Mouse (Mus musculus) E14TG2a.4 (cell line): Measurements from ENCODE around the gene Dchs1.

Experiments
- H3K27me3 ChIP-seq: 2 replicates; pipeline ENCODE4 v1.6.1; 2014; ENCODE audit warnings: low read length, control low read depth; ENCODE audit not compliant: insufficient read depth
- H3K36me3 ChIP-seq: 2 replicates; pipeline ENCODE4 v1.6.1; 2014; ENCODE audit warnings: low read length, control low read depth; ENCODE audit not compliant: insufficient read depth
- H3K4me1 ChIP-seq: replicated peaks from 2 replicates; pipeline ENCODE4 v1.6.1; 2014; ENCODE audit warnings: low read depth, low read length, control low read depth
- H3K4me3 ChIP-seq: replicated peaks from 2 replicates; pipeline ENCODE4 v1.5.1; 2014; ENCODE audit warnings: mild to moderate bottlenecking, low read length
- H3K9me3 ChIP-seq: 2 replicates; pipeline ENCODE4 v1.6.1; 2014; ENCODE audit warnings: low read length, control low read depth
- CTCF ChIP-seq: conservative IDR thresholded peaks from 2 replicates; pipeline ENCODE4 v1.5.1; 2014; ENCODE audit warnings: low read length
- NANOG ChIP-seq: IDR thresholded peaks from 2 replicates; pipeline ENCODE4 v1.6.1; 2014; ENCODE audit warnings: borderline replicate concordance, low read length, mixed read lengths
- POU5F1 ChIP-seq: IDR thresholded peaks from 2 replicates; pipeline ENCODE4 v1.6.1; 2014; ENCODE audit warnings: low read length, borderline replicate concordance

Gene Dchs1

DNA sequence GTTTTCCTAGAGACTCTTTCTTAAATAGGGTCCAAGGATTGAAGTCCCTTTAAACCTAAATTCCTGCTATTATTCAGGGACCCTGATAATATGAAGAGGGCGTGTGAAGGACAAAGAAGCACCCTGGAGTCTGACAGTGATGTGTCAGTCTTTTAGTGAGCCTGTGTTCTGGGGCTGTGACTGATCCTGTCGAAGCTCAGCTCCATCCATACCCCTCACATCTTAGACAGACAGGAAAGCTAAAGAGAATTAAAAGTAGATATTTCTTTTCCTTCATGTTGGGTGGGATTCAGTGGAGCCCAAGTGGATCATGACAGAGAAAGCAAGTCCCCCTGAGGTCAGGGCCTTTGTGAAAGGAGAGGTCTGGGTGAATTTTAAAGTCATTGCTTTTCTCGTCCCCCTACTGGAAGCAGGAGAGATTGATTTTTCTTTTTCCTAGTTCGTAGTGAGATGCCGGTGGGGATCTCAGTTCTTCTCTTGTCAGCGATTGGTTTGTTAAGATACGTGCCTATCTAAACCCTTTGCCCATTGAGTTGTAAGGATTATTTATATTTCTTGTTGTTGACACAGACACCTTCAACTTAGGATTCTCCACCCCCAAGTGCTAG lies 8.4 kb upstream of the Dchs1 start:
- 0 out of 2 replicates have a peak, but pooled peaks have one; percentile 19 for TF ChIP-seq CTCF
- no peak for TF ChIP-seq POU5F1
- H3K4me1 ChIP-seq, result no peaks in the 10 kb centered on the region

DNA sequence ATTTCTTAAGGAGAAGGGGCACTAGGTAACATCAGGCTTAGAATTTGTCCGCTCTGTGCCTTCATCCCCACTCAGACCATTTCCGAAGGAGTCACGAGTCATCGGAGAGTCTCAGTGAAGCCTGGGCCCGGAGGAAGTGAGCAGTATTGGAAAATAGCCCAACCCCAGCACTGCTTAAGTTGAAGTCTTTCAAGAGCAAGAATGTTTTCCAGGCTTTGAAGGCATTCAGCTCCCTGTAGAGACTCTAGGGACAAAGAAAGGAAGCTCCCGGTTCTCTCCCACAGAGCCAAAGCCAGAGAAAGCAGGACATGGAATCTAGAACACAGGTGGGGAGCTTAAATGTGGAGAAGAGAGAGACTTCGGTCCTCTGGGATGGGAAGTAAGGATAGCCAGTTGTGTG lies 6.2 kb upstream of the Dchs1 start:
- Histone ChIP-seq H3K27me3 (peaks cover 41% of the 10 kb centered on the region), H3K4me1 (no peaks in the 10 kb centered on the region), H3K4me3 (no peak overlapping the region), H3K36me3 (no peaks in the 10 kb centered on the region), H3K9me3 (no peaks in the 10 kb centered on the region)
- TF ChIP-seq CTCF, result no peak
- TF ChIP-seq POU5F1, result no peak
- no peak for TF ChIP-seq NANOG

More for the DNA sequence above, 8.4 kb upstream of the Dchs1 start:
- H3K36me3 ChIP-seq, result no peaks in the 10 kb centered on the region
- H3K27me3 ChIP-seq, result peaks cover 26% of the 10 kb centered on the region
- no peaks in the 10 kb centered on the region for H3K9me3 ChIP-seq
- H3K4me3 ChIP-seq, result no peak overlapping the region

DNA sequence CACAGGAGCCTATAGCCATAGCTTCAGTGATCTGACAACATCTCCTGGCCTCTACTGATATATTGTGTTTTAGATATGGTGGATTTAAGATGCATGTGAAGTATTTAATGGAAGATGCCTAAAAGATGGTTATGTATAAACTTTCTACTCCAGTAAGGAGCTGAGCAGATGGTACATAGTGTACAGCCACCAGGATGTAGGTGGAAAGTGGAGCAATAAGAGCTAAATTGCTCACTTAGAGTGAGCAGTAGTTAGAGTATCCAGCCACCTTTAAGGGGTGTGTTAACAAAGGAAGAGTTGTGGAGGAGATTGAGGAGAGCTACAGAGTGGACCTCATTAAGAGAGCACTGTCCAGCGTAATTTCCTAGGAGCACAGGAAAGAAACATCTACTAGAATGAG lies 3.7 kb upstream of the Dchs1 start:
- TF ChIP-seq CTCF, result no peak
- TF ChIP-seq POU5F1, result no peak
- no peak for TF ChIP-seq NANOG
- H3K9me3 ChIP-seq, result 0 out of 2 replicates have a peak, but pooled peaks cover under 1% of the 10 kb centered on the region

DNA sequence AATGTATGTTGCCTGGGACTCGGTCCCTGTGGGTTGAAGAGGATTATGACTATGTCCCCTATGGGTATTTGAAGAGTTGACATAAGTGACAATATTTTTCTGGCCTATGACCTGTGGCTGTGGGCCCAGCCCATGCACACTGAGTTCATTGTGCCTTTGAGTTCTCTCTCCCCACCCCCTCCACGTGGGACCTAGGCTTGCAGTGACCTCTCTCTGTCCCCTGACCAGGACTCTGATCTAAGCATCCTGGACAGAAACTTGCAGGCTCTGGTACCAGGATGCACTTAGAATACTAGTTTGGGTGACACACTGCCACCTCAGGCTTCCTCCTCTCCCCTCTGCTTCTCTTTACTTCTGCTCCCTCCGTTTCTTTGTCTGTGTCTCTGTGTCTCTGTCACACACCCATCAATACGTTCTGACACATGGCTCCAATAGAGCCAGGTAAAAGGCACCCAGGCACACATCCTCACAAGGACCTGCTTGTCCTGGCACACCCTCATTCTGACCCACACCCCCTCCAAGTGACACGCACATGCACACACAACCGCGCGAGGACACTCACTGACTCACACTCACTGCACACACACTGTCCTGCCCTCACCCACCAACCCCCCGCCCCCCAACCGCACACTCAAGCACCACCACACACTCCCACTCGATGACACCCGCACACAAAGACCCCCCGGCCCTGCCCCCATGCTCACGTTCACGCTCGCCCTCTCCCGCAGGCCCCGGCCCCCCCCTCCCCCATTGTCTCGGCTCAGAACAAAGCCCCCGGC lies 759 bp downstream of the Dchs1 start:
- H3K36me3 ChIP-seq, result no peaks in the 10 kb centered on the region
- no peak for TF ChIP-seq POU5F1
- TF ChIP-seq NANOG, result no peak
- no peak for TF ChIP-seq CTCF

More for the DNA sequence above, 3.7 kb upstream of the Dchs1 start:
- Histone ChIP-seq H3K36me3 (no peaks in the 10 kb centered on the region), H3K4me3 (no peak overlapping the region), H3K4me1 (peaks cover 5% of the 10 kb centered on the region), H3K27me3 (peaks cover 57% of the 10 kb centered on the region)

DNA sequence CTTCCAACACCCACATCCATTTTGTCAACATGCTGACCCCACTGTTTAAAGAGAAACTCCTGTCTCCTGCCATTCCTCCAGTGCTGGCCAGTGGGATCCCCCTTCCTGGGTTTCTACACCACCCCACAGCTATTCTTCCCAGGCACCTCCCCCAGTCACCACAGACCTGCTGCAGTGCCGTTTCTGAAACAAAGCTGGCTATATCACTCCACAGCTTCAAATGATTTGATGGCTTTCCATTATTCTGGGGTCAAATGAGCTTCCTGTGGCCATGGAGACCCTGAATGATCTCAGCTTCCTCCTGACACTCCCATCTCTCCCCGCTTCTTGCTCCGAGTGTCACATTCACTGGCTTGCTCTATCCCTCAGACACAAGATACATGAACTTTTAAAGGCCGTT lies 2.9 kb downstream of the Dchs1 start:
- no peak for TF ChIP-seq POU5F1
- TF ChIP-seq CTCF, result no peak
- TF ChIP-seq NANOG, result no peak
- peaks cover 93% of the 10 kb centered on the region for H3K27me3 ChIP-seq
- 0 out of 2 replicates have a peak, but pooled peaks cover 3% of the 10 kb centered on the region for H3K9me3 ChIP-seq

More for the DNA sequence above, 759 bp downstream of the Dchs1 start:
- peaks cover 94% of the 10 kb centered on the region for H3K27me3 ChIP-seq
- H3K4me1 ChIP-seq, result peaks cover 5% of the 10 kb centered on the region
- H3K9me3 ChIP-seq, result 0 out of 2 replicates have a peak, but pooled peaks cover 3% of the 10 kb centered on the region
- peak overlapping the region; percentile 78 for H3K4me3 ChIP-seq

DNA sequence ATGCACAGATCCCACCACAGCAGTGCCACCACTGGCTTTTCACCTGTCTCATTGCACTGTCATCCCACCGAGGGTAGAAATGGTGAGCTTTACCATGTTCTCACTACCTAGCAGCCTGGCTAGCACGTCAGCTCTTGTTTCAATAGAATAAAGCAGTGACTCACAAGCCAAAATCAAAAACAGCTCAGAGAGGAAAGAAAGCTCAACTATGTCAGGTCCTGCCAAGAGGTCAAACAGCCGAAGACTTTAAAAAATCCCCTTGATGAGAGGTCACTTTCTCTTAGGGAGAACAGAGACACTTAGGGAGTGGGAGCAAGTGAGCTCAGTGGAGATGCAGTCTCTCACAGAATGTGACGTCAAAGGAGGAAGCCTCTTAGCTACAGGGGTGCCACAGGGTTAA lies 3.6 kb downstream of the Dchs1 start:
- Histone ChIP-seq H3K36me3 (no peaks in the 10 kb centered on the region), H3K27me3 (peaks cover 90% of the 10 kb centered on the region), H3K9me3 (0 out of 2 replicates have a peak, but pooled peaks cover 3% of the 10 kb centered on the region), H3K4me1 (peaks cover 5% of the 10 kb centered on the region), H3K4me3 (no peak overlapping the region)
- TF ChIP-seq CTCF (no peak), POU5F1 (no peak), NANOG (no peak)

More for the DNA sequence above, 2.9 kb downstream of the Dchs1 start:
- Histone ChIP-seq H3K4me3 (no peak overlapping the region), H3K36me3 (no peaks in the 10 kb centered on the region), H3K4me1 (peaks cover 5% of the 10 kb centered on the region)

DNA sequence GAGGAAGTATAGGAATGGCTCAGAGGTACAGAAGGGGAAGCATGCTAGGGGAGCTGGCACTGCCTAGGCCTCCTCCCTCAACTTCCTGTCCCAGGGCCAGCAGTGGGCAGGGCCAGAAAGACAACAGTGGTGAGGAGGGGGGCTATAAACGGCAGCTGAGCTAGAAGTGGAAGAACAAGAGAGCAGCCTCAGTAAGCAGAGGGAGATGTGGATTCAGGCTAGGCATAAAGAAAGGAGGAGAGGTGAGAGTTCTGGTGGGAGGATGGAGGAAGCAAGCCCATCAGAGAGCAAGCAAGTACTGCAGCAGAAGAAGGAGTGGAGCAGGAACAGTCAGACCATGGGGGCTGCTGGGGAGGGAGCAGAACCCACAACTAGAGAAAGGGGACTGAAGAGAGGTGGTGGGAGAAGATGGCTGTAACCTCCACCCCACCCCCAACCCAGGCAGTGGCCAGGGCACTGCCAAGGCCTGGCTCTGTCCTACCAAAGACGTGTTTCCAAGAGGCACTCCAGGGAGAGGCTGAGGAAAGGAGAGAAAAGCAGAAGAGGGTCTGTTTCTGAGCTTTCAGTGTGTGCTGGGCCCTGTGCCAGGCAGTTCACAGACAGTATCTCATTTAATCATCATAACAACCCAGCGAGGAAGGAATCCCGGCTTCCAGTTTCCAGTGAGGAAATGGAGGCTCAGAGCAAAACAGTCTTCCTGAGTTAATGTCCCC lies 8.7 kb downstream of the Dchs1 start:
- TF ChIP-seq NANOG (no peak), POU5F1 (no peak), CTCF (no peak)
- Histone ChIP-seq H3K27me3 (peaks cover 71% of the 10 kb centered on the region), H3K36me3 (no peaks in the 10 kb centered on the region), H3K9me3 (no peaks in the 10 kb centered on the region), H3K4me1 (no peaks in the 10 kb centered on the region), H3K4me3 (no peak overlapping the region)

DNA sequence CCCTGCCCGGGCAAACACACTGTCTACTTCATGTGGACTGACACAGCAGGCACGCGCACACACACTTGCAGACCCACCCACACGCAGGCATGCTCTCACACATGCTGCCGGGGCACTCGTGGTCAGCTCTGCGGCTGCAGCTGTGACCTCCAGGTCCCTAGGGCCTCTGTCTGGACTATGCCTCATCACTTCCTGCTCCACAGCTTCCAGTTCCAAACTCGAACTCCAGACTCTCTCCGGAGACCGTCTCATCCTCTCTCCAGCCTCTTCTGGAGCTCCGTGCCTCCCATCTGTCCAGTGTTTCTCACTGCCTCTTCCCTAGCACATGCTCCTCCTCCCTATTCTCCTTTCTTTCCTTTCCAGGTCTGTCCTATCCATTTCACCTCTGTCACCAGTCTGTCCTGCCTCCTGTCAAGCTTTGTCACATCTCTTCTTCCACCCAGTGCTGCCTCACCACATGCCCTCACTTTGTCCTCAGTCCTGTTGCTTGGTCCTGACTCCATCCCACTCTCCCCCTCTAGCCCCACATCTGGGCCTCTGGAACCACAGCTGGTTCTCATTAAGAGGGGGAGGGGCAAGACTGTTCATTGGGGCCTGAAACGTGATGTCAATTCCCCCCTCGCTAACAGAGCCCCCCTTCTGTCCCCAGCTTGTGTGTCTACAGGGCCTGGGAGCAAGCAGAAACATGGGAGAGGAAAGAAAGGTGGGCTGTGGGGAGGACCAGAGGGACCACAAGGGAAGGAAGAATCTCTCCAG lies 9.5 kb downstream of the Dchs1 start:
- TF ChIP-seq NANOG, result no peak
- TF ChIP-seq POU5F1, result no peak
- TF ChIP-seq CTCF, result no peak
- Histone ChIP-seq H3K4me1 (no peaks in the 10 kb centered on the region), H3K36me3 (no peaks in the 10 kb centered on the region), H3K9me3 (no peaks in the 10 kb centered on the region), H3K4me3 (no peak overlapping the region), H3K27me3 (peaks cover 70% of the 10 kb centered on the region)
